Mouse (Mus musculus) forebrain, postnatal 0 days (tissue): ENCODE results near the gene Rpl23a. TPM values are rescaled to one million over a fixed set of nuclear protein-coding genes. Genes with fewer than 3 reads are reported as not detected.
"Not testable (repeated sequence)": the region's sequence is repeated elsewhere in the genome, so short reads cannot be mapped to it uniquely, and the experiment has no call there.

Source experiments
- ATAC-seq: fragments of 200-750 bp; cut with Nextera tagmentation; 2 replicates; pipeline ENCODE4 v1.8.0; 2017; ENCODE audit warnings: mild to moderate bottlenecking, moderate library complexity
- DNase-seq: peaks from one replicate; pipeline ENCODE4 v3.0.0-alpha.2; 2015
- H3K27ac ChIP-seq: fragments of 300-500 bp; sonication (generic); 2 replicates; pipeline ENCODE4 v1.5.1; 2014; ENCODE audit warnings: low read depth, mild to moderate bottlenecking, antibody characterized with exemption, low read length, moderate library complexity, mixed read lengths
- H3K27me3 ChIP-seq: fragments of 300-500 bp; sonication (generic); 2 replicates; pipeline ENCODE4 v1.6.1; 2014; ENCODE audit warnings: mild to moderate bottlenecking, low read length, mixed read lengths; ENCODE audit not compliant: insufficient read depth
- H3K36me3 ChIP-seq: fragments of 300-500 bp; sonication (generic); 2 replicates; pipeline ENCODE4 v1.6.1; 2014; ENCODE audit warnings: mild to moderate bottlenecking, moderate library complexity; ENCODE audit not compliant: insufficient read depth
- H3K4me1 ChIP-seq: fragments of 300-500 bp; sonication (generic); 2 replicates; pipeline ENCODE4 v1.6.1; 2014; ENCODE audit warnings: antibody characterized with exemption; ENCODE audit not compliant: insufficient read depth
- H3K4me2 ChIP-seq: fragments of 300-500 bp; sonication (generic); 2 replicates; pipeline ENCODE4 v1.6.1; 2014; ENCODE audit warnings: low read depth, mild to moderate bottlenecking, moderate library complexity
- H3K4me3 ChIP-seq: fragments of 300-500 bp; sonication (generic); 2 replicates; pipeline ENCODE4 v1.5.1; 2014; ENCODE audit warnings: low read depth, low read length, mixed read lengths
- H3K9ac ChIP-seq: fragments of 300-500 bp; sonication (generic); 2 replicates; pipeline ENCODE4 v1.6.1; 2014; ENCODE audit warnings: mild to moderate bottlenecking
- H3K9me3 ChIP-seq: fragments of 300-500 bp; sonication (generic); 2 replicates; pipeline ENCODE4 v1.6.1; 2016; ENCODE audit warnings: low read length
- CTCF ChIP-seq: sonication (generic); IDR thresholded peaks from 2 replicates; pipeline ENCODE4 v1.5.1; 2016; ENCODE audit warnings: antibody characterized with exemption, control low read depth, low read depth
- WGBS: fragments of 180-500 bp; shearing (Covaris S2); extraction: QIAGEN DNeasy Blood & Tissue Kit; methylation state at CpG from one replicate; pipeline ENCODE4 v1.1.7; 2014; 5-methylcytosine and 5-hydroxymethylcytosine counted together
- polyA plus RNA-seq: library from polyadenylated mRNA; unstranded; fragments of >200 nt; fragmentation: Nextera tagmentation; extraction: Ambion mirVana; gene quantifications from 2 replicates; pipeline ENCODE4 v1.2.1, GENCODE M21; 2015
- total RNA-seq: library from RNA; depleted of rRNA; stranded (reverse); fragments of >200 nt; gene quantifications from 2 replicates; pipeline ENCODE4 v1.2.3, GENCODE M21; 2014

The Rpl23a gene
- total and polyA plus RNA-seq, 2 experiments from 2014 or later, result 772 to 938 TPM

DNA sequence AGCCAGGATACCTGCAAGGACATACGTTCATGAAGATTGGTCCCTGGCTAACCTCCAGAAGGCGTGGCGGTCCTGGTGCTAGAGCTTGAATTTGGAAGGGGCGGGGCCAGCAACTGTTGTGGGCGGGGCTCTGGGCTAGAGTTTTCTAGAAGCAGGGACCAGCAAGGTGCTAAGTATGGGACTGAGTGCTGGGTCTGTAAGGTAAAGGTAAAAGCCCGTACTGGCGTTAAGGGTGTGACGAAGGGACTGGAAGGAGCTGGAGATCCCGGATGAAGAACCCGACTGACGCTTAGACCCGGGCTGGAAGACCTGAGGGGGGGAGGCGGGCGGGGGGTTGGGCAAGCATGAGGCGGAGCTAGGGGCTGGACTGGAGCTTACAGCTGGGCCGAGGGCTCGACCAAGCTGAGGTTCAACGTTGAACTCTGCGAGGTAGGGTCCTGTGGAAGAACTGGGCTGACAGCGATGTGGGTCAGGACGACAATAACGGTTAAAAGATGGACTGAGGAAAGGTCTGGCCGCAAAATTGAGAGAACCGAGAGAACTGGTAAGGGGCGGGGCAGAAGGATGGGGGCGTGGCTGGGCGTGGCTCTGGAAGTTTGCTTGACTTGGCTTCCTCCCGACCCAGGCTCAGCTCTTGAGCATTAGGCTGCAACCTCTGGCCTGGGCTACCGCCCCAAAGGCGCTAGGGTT is 11.2 kb upstream of the Rpl23a start:
- H3K4me3 ChIP-seq, result peak overlapping the region; percentile 24
- H3K9me3 ChIP-seq, result no peaks in the 10 kb centered on the region
- H3K27ac ChIP-seq, result no peak overlapping the region
- 0 out of 2 replicates have a peak overlapping the region, but pooled peaks have one; percentile 22 for H3K9ac ChIP-seq
- 6% methylated on average over 29 of the region's 30 CpGs for WGBS
- no peak for TF ChIP-seq CTCF
- DNase-seq (no peak), ATAC-seq (peak; percentile 47)
- peaks cover 8% of the 10 kb centered on the region; the same call in 1 of the 2 replicates for H3K4me1 ChIP-seq
- no peaks in the 10 kb centered on the region for H3K27me3 ChIP-seq
- peaks cover 24% of the 10 kb centered on the region for H3K36me3 ChIP-seq
- peak overlapping the region; percentile 44 for H3K4me2 ChIP-seq

DNA sequence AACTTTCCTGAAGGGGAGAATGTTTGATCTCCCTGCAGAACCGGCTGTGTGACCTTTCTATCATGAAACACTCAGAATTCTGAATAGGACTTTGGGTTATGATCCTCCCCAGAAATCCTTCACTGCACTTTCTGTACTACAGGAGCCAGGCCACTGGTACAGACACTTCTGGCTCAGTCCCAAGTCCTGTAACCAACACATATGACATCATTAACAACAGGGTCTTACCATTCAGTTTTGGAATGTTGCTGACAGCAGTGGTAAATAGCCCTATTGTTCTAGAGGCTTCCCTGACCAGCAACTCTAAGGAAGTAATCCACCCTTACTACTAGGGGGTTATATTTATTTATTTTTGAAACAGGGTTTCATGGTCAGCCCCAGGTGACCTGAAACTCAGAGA is 9.7 kb upstream of the Rpl23a start, which contains the start of gene Proca1:
Proca1 (plus strand) TSS at position 280 of the 400 bp plus-strand sequence.
- H3K4me2 ChIP-seq, result no peak within 1 kb of the TSS
- ATAC-seq, result no peak
- peaks cover 10% of the 10 kb centered on the region; the same call in 1 of the 2 replicates for H3K4me1 ChIP-seq
- no peak within 1 kb of the TSS for H3K9ac ChIP-seq
- no peaks in the 10 kb centered on the region for H3K9me3 ChIP-seq
- peaks cover 24% of the 10 kb centered on the region for H3K36me3 ChIP-seq
- WGBS, result 67% methylated on average over 1 of the region's 1 CpGs
- TF ChIP-seq CTCF, result no peak
- H3K27ac ChIP-seq, result no peak within 1 kb of the TSS
- no peak within 1 kb of the TSS for H3K4me3 ChIP-seq
- DNase-seq, result no peak
- no peaks in the 10 kb centered on the region for H3K27me3 ChIP-seq

DNA sequence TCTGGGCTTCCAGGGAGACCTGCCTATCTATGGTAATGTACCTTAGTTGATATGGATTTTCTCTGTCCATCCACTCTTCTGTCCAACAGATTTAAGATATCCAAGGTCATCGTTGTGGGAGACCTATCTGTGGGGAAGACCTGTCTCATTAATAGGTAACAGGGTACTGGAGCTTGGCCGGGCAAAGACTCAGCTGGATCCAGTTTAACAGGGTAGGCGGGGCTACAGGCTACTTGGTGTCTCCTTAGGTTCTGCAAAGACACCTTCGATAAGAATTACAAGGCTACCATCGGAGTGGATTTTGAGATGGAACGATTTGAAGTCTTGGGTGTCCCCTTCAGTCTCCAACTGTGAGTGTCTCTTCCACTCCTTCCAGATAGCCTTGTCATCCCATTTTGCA is 6.7 kb upstream of the Rpl23a start:
- Histone ChIP-seq H3K9me3 (no peaks in the 10 kb centered on the region), H3K4me1 (peaks cover 10% of the 10 kb centered on the region; the same call in 1 of the 2 replicates), H3K36me3 (peaks cover 24% of the 10 kb centered on the region), H3K27ac (peak overlapping the region; percentile 95; the same call in 1 of the 2 replicates), H3K27me3 (no peaks in the 10 kb centered on the region), H3K4me3 (peak overlapping the region; percentile 80), H3K4me2 (peak overlapping the region; percentile 78), H3K9ac (no peak overlapping the region)
- no peak for TF ChIP-seq CTCF
- DNase-seq (no peak), ATAC-seq (no peak)
- WGBS, result 79% methylated on average over 6 of the region's 6 CpGs

DNA sequence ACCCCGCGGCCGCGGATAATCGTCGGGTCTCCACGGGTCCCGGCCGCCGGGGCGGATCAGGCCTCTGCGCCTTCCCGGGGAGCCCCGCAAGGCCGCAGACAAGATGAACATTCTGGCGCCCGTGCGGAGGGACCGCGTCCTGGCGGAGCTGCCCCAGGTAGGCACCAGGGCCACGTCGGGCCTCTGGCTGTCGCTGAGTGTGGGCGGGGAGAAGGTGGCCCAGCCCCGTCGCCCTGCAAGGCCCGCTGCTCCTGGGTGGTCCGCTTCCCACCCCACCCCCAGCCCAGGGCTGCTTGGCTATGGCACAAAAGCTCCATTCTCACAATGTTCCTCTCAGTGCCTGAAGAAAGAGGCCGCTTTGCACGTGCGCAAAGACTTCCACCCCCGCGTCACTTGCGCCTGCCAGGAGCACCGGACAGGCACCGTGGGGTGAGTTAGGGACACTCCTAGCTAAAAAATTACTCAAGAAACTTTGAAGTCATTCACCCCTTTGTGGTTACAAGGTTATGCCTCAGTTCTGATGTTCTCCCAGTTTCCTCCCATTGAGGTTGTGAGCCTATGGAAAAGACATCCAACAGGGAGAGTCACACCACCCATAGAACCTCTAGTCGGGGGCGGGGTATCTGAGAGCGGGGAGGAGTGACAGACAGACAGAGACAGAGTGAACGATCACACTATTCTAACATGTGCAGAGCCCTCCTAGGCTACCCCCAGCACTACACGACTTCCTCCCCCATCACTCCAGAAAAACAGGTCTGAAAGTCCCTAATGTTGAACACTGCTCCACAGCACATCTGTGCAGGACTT is 6.1 kb upstream of the Rpl23a start:
- Histone ChIP-seq H3K27me3 (no peaks in the 10 kb centered on the region), H3K9me3 (no peaks in the 10 kb centered on the region), H3K4me1 (peaks cover 10% of the 10 kb centered on the region; the same call in 1 of the 2 replicates), H3K36me3 (peaks cover 24% of the 10 kb centered on the region), H3K27ac (peak overlapping the region; percentile 95), H3K4me3 (peak overlapping the region; percentile 80), H3K9ac (peak overlapping the region; percentile 92), H3K4me2 (peak overlapping the region; percentile 78)
- ATAC-seq (peak; percentile 77), DNase-seq (peak; percentile 83)
- no peak for TF ChIP-seq CTCF
- under 1% methylated on average over 42 of the region's 42 CpGs for WGBS

DNA sequence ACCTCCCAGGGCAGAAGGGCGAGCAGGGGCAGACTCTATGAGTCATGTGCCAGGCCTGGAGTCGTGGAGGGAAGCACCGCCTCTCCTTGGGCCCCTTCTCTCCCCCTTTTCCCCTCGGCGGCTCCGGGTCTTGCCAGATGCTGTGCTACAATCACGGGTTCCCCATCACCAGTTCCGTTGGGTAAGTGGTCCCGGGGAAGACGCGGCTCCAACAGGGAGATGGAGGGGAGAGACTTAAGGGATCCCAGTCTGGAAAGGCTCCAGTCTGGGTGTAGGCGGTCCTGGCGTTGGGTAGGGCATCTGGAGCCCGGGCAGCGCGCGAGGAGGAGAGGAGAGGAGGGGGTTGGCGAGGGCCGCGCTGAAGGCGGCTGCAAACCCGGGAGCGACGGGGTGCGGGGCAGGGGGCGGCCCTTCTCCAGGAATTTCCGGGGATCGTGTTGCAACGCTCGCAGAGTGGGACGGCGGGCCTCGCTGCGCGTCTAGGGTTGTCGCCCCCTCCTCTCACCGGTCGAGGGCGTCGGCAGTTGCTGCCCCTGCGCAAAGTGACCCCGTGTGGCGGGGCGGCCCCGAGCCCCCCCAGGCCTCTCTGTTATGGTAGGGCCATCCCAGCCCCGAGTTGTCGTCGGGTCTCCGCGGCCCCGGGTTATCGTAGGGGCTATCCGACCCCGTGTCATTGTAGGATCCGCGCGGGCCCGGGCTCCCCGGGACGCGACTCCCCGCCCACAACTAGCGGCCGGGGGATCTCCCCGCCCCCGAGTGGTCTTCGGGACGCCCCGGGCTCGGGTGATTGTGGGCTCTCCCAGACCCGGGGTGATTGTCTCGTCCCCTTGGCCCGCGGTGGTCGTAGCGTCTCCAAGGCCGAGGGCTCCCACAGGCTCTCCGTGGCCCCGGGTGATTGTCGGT is 5.2 kb upstream of the Rpl23a start, which contains the start of gene Rab34:
Rab34 (plus strand) TSS at position 100 of the 903 bp plus-strand sequence.
- peak within 1 kb of the TSS; percentile 92 for H3K9ac ChIP-seq
- H3K27me3 ChIP-seq, result no peaks in the 10 kb centered on the region
- H3K9me3 ChIP-seq, result no peaks in the 10 kb centered on the region
- H3K4me2 ChIP-seq, result peak within 1 kb of the TSS; percentile 78
- peak; percentile 41 for TF ChIP-seq CTCF
- ATAC-seq, result peak; percentile 85
- peak within 1 kb of the TSS; percentile 95 for H3K27ac ChIP-seq
- H3K4me1 ChIP-seq, result peaks cover 15% of the 10 kb centered on the region
- peak within 1 kb of the TSS; percentile 80 for H3K4me3 ChIP-seq
- peaks cover 24% of the 10 kb centered on the region for H3K36me3 ChIP-seq
- under 1% methylated on average over 80 of the region's 80 CpGs for WGBS
- peak; percentile 85 for DNase-seq

DNA sequence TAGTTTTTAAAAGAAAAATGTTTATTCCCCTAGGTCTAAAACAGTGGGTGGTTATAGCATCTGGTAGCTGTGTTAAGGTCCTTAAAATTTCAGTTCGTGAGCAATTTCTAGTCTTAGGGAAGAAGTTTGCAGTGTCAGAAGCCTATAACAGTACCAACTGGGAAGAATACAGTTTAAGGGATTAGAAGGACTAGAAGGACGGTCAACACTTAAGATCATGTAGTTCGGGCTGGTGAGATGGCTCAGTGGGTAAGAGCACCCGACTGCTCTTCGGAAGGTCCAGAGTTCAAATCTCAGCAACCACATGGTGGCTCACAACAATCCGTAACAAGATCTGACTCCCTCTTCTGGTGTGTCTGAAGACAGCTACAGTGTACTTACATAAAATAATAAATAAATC is 1.3 kb upstream of the Rpl23a start:
- not testable (repeated sequence) for H3K4me2 ChIP-seq, H3K4me3 ChIP-seq, ATAC-seq, DNase-seq, H3K9me3 ChIP-seq, H3K27ac ChIP-seq, H3K27me3 ChIP-seq, H3K9ac ChIP-seq
- WGBS, result 91% methylated on average over 6 of the region's 6 CpGs
- Histone ChIP-seq H3K4me1 (peaks cover 17% of the 10 kb centered on the region), H3K36me3 (peaks cover 18% of the 10 kb centered on the region)
